Mouse (Mus musculus) thymus, adult 18-20 months (tissue): ENCODE data around the gene Gjc3.
"Not testable (repeated sequence)": the region's sequence is repeated elsewhere in the genome, so short reads cannot be mapped to it uniquely, and the experiment has no call there.

ENCODE experiments used
- DNase-seq, 2 experiments: peaks; one replicate each; pipeline ENCODE4 v3.0.0; 2022; ENCODE audit warnings: mixed read lengths in 2 of 2

Gene Gjc3

GRCm38 (mm10) chr5:137962945-137963344, at the start of gene Gjc3:
Gene Gjc3, minus strand, starts transcription at chr5:137963098.
- DNase-seq: no peak

GRCm38 (mm10) chr5:138012382-138012781, 49.5 kb upstream of the Gjc3 start:
- DNase-seq: no peak

DNA sequence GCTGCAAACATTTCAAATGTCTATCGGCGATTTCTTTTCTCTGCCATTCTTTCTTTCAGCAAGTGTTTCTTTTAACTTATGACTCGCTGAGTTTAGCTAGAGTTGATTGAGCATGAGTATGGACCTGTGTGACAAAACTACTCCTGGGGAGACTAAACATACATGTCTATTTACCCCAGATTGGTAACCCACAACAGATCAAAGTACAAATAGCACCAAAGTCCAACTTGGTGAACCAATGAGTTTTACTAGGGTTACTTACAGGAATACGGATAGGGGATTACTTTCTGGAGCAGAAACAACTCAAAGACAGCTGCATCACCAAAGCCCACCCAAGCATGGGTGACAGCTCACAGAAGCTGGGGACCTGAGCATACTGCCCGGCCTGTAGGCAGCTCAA, 46.5 kb upstream of the Gjc3 start:
- no peak for DNase-seq

DNA sequence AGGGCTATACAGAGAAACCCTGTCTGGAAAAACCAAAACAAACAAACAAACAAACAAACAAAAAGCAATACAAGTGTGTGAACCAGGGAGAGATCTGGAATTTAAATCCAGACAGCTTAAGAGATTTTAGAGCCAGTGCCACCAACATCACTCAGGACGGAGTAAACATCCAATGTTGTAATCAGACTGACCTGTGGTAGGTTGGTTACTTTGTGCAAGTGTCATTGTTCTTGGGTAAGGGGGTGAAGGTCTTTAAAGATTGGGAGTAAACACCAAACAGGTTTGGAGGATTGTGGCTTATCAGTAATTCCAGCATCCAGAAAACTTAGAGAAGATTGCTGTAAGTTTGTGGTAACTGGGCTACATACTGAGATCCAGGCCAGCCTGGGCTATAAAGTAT, 23.5 kb upstream of the Gjc3 start:
- no peak for DNase-seq

- DNase-seq: no peak
Observed at GRCm38 (mm10) chr5:137981300-137981699, 18.4 kb upstream of the Gjc3 start, which contains the start of gene Azgp1. Gene Azgp1, plus strand, starts transcription at chr5:137981520.

GRCm38 (mm10) chr5:137979081-137979480, 16.2 kb upstream of the Gjc3 start:
- DNase-seq: no peak

- DNase-seq: no peak
Observed at GRCm38 (mm10) chr5:137977291-137977690, 14.4 kb upstream of the Gjc3 start.

GRCm38 (mm10) chr5:137975434-137975833, 12.5 kb upstream of the Gjc3 start:
- DNase-seq: no peak

GRCm38 (mm10) chr5:137974724-137975123, 11.8 kb upstream of the Gjc3 start:
- DNase-seq: no peak

DNA sequence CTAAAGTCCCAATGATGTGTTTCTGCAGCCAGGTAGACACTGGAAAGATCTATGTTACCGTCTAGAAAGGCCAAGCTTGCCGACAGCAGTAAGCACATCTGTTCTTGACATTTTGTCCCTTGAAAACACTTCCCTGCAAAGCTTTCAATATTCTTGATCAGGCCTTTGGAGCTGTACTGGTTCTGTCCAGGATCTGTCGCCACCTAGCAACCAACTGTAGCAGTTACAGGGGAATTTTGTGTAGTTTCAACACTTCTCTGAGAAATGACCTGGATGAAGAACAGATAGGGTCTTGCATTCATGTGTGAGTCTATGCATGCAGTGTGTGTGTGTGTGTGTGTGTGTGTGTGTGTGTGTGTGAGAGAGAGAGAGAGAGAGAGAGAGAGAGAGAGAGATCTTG, 10.8 kb upstream of the Gjc3 start:
- no peak for DNase-seq

DNA sequence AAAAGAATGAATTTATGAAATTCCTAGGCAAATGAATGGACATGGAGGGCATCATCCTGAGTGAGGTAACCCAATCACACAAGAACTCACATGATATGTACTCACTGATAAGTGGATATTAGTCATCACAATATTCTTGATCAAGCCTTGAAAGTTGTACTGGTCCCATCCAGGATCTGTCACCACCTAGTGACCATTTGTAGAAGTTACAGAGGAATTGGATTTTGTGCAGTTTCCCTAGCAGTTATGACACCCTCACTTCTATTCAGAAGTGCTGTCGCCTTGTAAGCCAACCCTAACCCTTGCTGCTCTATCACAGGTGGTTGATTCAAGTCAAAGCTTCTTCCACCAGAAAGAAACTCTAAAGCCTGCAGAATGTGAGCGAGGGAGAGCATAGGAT, 10.3 kb upstream of the Gjc3 start:
- no peak for DNase-seq

DNA sequence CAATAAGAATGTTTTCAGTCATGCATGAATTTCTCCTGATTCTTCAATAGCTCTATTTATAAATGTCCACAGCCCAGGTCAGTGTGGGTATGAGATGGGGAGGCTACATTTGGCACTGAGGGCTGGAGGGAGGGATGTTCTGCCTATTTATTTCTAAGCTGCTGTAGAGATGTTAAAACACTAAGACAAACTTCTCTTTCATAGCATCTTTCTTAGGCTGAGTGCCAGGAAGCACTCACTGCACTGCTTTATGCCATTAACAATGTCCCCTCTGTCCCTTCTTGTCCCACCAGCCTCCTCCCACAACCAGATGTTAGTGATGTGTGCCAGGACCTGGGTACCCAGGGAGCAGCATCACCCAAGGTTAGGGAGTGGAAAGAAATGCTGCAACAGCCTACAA, 3.6 kb upstream of the Gjc3 start:
- DNase-seq: no peak

DNA sequence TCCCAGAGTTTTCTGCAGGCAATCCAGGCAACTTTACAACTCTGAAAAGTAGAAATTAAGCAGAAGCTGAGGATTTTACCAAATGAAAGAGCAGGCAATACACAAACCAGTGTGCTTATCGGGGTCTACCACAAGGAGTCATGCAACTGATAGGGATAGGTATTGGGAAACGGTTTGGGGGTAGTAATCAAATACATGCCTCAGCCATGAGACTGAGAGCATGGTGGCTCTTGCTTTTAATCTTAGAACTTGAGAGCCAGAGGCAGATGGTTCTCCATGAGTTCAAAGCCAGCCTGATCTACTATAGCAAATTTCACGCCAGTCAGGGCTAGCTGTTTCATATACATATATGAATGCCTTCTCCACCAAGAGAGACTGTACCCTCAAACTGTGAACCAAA, 6.5 kb downstream of the Gjc3 start:
- DNase-seq: no peak

DNA sequence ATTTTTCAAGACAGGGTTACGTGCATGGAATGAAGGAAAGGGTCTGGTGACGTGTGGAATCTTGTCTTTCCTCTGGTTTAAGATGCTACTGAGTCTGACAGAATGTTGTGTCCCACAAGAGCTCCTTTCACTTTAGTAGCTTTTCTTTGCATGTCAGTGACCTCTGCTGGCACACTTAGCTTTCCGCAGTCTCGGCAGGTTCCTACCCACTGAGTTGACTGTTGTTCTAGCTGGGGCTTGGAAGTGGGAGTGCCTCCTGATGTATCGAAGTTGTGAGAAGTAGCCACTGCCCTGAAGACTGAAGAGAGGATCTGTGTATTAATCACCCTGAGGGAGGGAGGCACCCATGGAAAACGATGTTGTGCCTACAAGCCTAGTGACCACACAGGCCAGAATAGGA, 11.7 kb downstream of the Gjc3 start:
- no peak for DNase-seq

GRCm38 (mm10) chr5:137947303-137947702, 15.6 kb downstream of the Gjc3 start:
- DNase-seq: no peak

DNA sequence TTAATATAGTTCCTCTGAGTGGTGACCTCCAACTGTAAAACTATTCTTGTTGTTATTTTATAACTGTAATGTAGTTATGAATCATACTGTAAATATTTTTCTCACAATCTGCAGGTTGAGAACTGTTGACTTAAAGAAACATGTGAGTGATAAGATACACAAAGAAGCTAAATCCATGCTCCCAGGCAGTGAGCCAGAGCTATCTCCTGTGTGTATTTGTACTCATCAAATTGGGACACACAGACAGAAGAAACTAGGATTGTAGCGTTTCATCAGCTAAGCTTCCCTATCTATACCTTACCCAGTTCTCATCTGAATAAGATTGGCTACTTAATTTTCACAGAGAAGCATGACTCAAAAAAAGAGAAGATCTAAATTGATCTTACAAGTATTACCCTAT, 19.8 kb downstream of the Gjc3 start:
- DNase-seq: no peak

DNA sequence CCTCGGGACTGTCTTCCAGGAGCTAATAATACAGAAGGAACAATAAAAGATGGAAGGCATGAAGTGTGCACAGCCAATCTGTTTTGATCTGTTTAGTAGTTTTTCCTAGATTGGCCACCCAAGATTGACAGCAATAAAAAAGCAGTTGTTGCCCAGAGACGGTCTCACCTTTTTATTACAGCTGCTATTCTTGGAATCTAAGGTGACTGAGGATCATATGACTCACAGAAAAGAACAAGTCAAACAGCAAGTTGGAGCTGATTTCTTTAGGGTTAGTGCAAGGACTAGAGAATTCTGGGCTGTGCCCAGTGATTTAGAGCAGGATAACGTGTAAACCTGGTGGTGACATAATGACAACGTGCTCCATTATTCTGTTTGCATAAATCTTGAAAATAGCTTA, 21.9 kb downstream of the Gjc3 start:
- DNase-seq: no peak

GRCm38 (mm10) chr5:137937238-137937637, 25.7 kb downstream of the Gjc3 start:
- no peak for DNase-seq

- no peak for DNase-seq
Observed at GRCm38 (mm10) chr5:137936486-137936885, 26.4 kb downstream of the Gjc3 start.

DNA sequence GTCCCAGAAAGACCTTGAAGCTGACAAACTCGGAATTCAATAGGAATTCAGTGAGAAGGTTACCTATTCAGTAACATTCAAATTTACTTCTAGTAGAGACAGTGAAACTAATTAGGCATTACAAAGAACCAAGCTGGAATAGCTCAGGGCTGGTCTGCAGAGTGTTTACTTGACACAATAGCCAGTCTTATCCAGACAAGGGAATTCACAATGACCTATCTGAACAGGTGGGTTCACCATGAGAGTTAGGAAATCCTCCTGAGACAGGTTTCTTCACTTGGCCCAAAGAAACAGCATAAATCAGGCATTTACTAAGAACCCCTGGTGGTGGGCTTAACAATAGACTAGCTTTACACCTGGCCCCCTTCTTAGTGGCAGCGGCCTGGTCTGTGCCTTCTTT, 29.0 kb downstream of the Gjc3 start:
- not testable (repeated sequence) for DNase-seq

DNA sequence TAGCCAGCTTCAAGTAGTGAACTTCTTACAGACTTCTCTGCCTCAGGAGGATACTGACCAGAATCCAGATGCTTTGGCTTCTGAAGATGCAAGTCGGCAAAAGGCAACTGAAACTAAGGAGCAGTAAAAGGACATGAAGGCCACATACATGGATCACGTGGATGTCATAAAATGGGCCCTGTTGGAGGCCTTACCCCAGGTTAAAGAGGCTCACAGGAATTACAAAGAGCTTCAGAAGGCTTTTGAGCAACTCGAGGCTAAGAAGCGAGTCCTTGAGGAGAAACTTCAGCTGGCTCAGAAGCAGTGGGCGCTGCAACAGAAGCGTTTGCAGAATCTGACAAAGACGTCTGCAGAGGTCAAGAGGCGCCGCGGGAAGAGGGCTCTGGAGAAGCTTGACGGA, 34.5 kb downstream of the Gjc3 start:
- DNase-seq: no peak

DNA sequence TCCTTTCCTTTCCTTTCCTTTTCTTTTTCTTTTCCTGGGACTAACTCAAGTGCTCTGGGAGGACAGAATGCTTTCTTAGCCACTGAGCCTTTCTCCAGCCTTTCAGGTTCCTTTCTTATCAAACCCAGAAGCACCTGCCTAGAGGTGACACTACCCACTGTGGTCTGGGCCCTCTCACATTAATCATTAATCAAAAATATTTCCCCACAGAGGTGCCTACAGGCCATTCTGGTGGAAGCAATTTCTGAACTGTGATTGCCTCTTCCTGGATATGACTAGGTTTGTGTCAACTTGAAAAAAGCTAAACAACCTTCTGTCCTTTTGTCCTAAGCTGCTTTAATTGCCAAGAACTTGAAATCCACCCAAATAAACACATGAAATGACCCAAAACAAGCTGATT, 40.7 kb downstream of the Gjc3 start:
- no peak for DNase-seq

DNA sequence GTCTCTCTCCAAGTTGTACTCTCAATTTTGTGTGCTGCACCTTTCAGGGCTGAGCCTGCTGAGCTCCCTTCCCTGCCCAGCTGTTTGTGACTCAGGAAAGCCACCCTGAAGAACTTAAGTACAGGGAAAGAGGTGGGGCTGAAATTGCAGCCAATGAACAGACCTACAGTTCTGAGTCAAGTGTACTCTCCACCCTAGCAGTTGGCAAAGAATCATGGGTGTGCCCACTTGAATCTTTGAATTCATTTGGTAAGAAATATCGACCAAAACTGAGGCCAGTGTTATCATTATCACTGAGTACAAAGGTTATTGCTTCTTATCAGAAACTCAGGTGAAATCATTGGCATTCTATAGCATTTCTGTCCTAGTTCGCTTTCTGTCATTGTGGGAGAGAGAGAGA, 41.4 kb downstream of the Gjc3 start, which contains the start of gene Cyp3a13:
Gene Cyp3a13 (minus strand): TSS at position 88 of the 400 bp plus-strand sequence.
- no peak for DNase-seq

DNA sequence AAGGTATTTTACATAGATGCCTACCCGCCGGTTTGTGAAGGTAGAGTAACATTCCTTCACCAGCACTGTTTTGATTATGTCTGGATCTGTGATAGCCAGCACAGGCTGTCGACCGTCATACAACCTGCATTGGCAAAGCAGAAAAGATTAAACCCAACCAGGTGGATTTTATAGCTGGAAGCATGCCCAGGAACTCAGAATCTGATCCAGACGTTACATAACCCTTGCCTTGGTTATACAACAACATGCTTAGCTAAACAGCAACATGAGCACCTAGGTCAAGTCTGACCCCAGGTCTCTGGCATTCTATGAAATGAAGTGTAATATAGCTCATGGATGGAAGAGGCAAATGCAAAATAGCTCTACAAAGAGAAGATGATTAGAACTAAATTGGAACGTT, 47.3 kb downstream of the Gjc3 start:
- no peak for DNase-seq

DNA sequence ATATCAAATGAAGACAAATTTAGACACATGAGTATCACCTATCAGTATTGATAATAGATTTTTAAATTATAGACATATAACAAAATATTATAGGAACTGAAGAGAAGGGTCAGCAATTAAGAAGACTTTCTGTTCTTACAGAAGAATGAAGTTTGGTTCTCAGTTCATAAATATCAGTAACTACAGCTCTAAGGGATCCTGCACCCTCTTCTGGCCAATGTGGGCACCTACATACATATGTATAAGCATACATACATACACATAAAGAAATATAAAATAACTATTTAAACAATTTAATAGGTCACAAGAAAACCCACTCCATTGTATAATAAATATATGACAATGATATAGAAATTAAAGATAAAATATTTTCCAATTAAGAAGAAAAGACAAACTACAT, 48.4 kb downstream of the Gjc3 start:
- DNase-seq: no peak
